7 mouse cellular contexts compared by ENCODE assay signal in the genomic region with DNA sequence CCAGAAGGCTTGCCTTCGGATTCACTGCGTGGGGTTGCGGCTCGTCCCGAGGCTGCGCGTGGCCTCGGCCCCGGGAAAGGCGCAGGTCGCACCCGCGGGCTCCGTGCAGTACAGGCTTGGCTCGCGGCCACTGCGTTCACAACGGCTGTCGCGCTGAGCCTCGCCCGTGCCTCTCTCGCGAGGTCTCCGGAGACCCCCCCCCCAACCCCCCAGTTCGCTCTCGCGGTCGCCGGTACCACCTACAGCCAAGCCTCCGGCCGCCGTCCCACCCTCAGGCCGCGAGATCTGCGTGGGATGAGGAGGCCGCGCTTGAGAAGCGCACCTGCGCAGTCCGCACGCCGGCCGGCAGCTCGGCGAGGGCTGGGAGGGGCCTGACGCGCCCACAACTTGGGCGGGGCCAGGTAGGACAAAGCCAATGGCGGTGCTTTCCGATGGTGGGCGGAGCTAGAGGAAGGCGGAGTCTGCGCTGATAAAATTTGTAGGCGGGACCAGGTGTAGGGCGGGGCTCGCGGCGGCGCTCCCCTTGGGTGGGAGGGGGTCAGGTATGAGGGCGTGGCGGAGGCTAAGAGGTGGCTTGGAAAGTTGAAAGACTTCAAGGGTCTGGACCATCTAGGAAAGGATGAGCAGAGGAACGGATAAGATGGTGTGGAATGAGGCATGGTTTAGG. TPM values are rescaled to one million over a fixed set of nuclear protein-coding genes. Genes with fewer than 3 reads are reported as not detected.
DNase-seq lines count a peak whose midpoint lies in the region; ATAC-seq lines count a peak whose summit lies in the region.

No protein-coding gene starts in this region.

- ATAC-seq in intestine, embryonic 16.5 days: peak; percentile 96
- ATAC-seq in midbrain, embryonic 11.5 days (ENCODE audit: low FRiP score): peak; percentile 96

- H3K9me3 ChIP-seq in intestine, embryonic 16.5 days (ENCODE audit: control insufficient read depth, low read length): no peaks in the 10 kb centered on the region
- no peaks in the 10 kb centered on the region for H3K9me3 ChIP-seq in midbrain, embryonic 11.5 days (ENCODE audit: control insufficient read depth, low read length)

- H3K4me3 ChIP-seq in intestine, embryonic 16.5 days (ENCODE audit: low read length): peak overlapping the region; percentile 90
- peak overlapping the region; percentile 60 for H3K4me3 ChIP-seq in midbrain, embryonic 11.5 days (ENCODE audit: low read depth, low read length)

- H3K9ac ChIP-seq in intestine, embryonic 16.5 days (ENCODE audit: low read depth, low read length): peak overlapping the region; percentile 83
- H3K9ac ChIP-seq in midbrain, embryonic 11.5 days (ENCODE audit: low read length): peak overlapping the region; percentile 67

- H3K36me3 ChIP-seq in intestine, embryonic 16.5 days (ENCODE audit: control insufficient read depth, insufficient read depth, low read length): no peaks in the 10 kb centered on the region
- no peaks in the 10 kb centered on the region for H3K36me3 ChIP-seq in midbrain, embryonic 11.5 days (ENCODE audit: control insufficient read depth, insufficient read depth, low read length)

- peak overlapping the region; percentile 97 for H3K4me2 ChIP-seq in intestine, embryonic 16.5 days (ENCODE audit: low read depth, low read length)
- peak overlapping the region; percentile 92 for H3K4me2 ChIP-seq in midbrain, embryonic 11.5 days

- intact Hi-C loops in gastrocnemius, postnatal 36 days (cut with DNase I): no loop called here
- intact Hi-C loops in left cerebral cortex, postnatal 36 days (cut with DNase I): no loop called here

- peak overlapping the region; percentile 54 for H3K27ac ChIP-seq in intestine, embryonic 16.5 days (ENCODE audit: low read length)
- H3K27ac ChIP-seq in midbrain, embryonic 11.5 days (ENCODE audit: low read depth, low read length): no peak overlapping the region

- H3K4me1 ChIP-seq in intestine, embryonic 16.5 days (ENCODE audit: control insufficient read depth, insufficient read depth, low read length): peaks cover 20% of the 10 kb centered on the region
- H3K4me1 ChIP-seq in midbrain, embryonic 11.5 days (ENCODE audit: control insufficient read depth, insufficient read depth, low read length): peaks cover 18% of the 10 kb centered on the region

- H3K27me3 ChIP-seq in intestine, embryonic 16.5 days (replicated peaks; ENCODE audit: control insufficient read depth, insufficient read depth, low read length): no peaks in the 10 kb centered on the region
- H3K27me3 ChIP-seq in midbrain, embryonic 11.5 days (ENCODE audit: control insufficient read depth, insufficient read depth, low read length): no peaks in the 10 kb centered on the region

- peak; percentile 85 to 87 for DNase-seq in adrenal gland, adult 18-20 months (ENCODE audit: low spot score in 2 of 2)
- peak; percentile 95 for DNase-seq in embryo, embryonic 11 days
- peak; percentile 79 to 81 for DNase-seq in gastrocnemius, postnatal 36 days
- peak; percentile 90 to 91 for DNase-seq in left cerebral cortex, postnatal 36 days (ENCODE audit: low spot score in 2 of 2)
- peak; percentile 97 for DNase-seq in midbrain, embryonic 11.5 days (ENCODE audit: low spot score, missing footprints)
- peak; percentile 79 for DNase-seq in skeletal muscle tissue, adult 2 months (ENCODE audit: low read depth, low spot score)

- under 1% methylated on average over 63 of the region's 63 CpGs for WGBS in intestine, embryonic 16.5 days
- WGBS in midbrain, embryonic 11.5 days: under 1% methylated on average over 63 of the region's 63 CpGs

RNA-seq across cellular contexts. Expression of gene Dgke, which starts 6.1 kb away (rescaled TPM):
- 10 to 100 TPM; 10.9 to 12.2 TPM for total RNA-seq in adrenal gland, adult 18-20 months (2021)
- 1 to 10 TPM; 2.6 to 3.1 TPM for total RNA-seq in gastrocnemius, postnatal 36 days (2021)
- polyA plus RNA-seq in intestine, embryonic 16.5 days (2015; fragmentation: Nextera tagmentation; extraction: Ambion mirVana): 2.3 TPM in 2 replicates
- total RNA-seq in left cerebral cortex, postnatal 36 days (2021): 10 to 100 TPM; 55.6 to 57.2 TPM
- polyA plus RNA-seq in midbrain, embryonic 11.5 days (2014; fragmentation: Nextera tagmentation; extraction: Ambion mirVana): 4.1 and 4.6 TPM in 2 replicates

RNA-seq across cellular contexts. Expression of gene Gm525, which starts 13.1 kb away (rescaled TPM):
- total RNA-seq in adrenal gland, adult 18-20 months (2021): not detected
- not detected for total RNA-seq in gastrocnemius, postnatal 36 days (2021)
- 1.5 TPM in 2 replicates for polyA plus RNA-seq in intestine, embryonic 16.5 days (2015; fragmentation: Nextera tagmentation; extraction: Ambion mirVana)
- not detected for total RNA-seq in left cerebral cortex, postnatal 36 days (2021)
- not detected in 2 replicates for polyA plus RNA-seq in midbrain, embryonic 11.5 days (2014; fragmentation: Nextera tagmentation; extraction: Ambion mirVana)

Comparison
In these comparisons a context has a peak if more than half of its experiments do, and no peak if none do; other contexts are left out.
1. RNA of gene Dgke, which starts 6.1 kb away (total RNA-seq): 55.6 to 57.2 TPM in left cerebral cortex, postnatal 36 days; 10.9 to 12.2 TPM in adrenal gland, adult 18-20 months and 2.6 to 3.1 TPM in gastrocnemius, postnatal 36 days; every median in the first group is over 4 times any median in the second.
2. Peak in every context shown above with its lines, with median percentiles within 50 percentile points of each other: DNase-seq.